Mouse (Mus musculus) spleen, postnatal 36 days (tissue): ENCODE data around the gene Polrmt.
"Not testable (repeated sequence)": the region's sequence is repeated elsewhere in the genome, so short reads cannot be mapped to it uniquely, and the experiment has no call there.

Experiments
- DNase-seq, 2 experiments: peaks; one replicate each; pipeline ENCODE4 v3.0.0; 2022; ENCODE audit warnings: low spot score in 2 of 2, mixed read lengths in 1 of 2

Polrmt gene

DNA sequence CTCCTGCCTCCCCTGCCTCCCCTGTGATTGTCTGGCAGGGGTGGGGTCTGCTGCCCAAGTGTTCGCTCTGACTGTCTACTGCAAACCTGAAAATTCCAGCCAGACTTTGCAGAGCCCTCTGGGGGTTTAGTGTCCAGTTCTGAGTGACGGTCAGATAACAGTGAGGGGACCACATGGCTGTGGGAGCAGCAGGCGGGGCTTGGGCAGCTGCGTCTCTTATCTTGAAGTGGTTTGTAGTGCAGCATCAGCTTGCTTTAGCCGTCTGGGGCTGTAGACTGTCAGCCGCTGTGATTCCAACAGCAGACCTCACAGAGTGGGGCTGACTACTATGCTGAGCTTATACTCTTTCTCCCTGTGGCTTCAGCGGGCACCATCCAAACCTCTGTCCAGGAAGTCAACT lies 37.1 kb downstream of the Polrmt start:
- no peak for DNase-seq

- DNase-seq = no peak
These were observed 37.7 kb downstream of the Polrmt start for GRCm38 (mm10) chr10:79708668-79709067.

DNA sequence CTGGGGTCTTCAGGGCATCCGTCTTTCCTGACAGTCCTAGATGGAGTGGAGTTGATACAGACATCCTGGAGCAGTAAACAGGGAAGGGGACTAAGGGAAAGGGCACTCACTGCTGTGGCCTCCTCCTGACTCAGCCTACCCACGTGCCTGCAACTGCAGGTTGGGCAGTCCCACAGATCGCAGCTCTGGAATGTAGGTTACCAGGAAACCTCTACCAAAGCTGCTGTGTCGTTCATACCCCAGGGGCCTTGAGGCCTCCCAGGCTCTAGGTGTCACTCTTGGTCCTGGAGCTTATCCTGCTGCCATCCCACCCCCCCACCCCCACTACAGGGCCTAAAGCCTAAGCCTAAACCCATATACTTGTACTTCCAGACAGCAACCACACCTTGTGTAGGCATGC lies 38.6 kb downstream of the Polrmt start:
- no peak for DNase-seq

GRCm38 (mm10) chr10:79707162-79707561 lies 39.2 kb downstream of the Polrmt start:
- DNase-seq = no peak

DNA sequence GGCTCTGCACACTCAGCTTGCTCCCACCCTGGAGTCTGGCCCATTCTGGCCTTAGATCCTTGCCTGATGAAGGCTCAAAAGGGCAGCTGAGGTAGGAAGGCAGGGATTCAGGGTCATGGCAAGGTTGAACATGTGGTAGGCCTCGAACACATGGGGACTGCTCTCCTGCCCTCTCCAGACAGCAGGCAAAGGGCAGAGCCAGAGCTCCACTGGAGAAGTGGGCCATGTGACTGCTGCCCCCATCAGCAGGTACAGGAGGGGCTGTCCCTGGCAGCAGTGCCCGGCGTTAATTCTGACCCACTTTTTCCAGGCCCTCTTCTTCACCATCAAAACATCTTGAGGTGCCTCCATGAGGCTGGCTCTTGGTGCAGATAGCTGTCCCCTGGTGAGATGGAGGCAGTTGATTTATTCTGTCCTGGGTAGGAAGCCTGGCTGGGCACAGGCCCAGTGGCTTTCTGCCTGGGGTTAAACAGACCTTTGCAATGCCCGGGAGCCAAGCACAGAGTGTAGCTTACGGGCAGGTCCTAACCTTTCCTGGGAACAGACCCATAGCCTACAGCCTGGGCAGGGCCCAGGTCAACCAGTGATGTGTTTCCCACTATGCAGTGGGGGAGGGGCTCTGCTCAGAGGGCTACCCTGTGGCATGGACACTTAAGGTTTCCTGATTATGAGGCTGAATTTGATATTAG lies 39.8 kb downstream of the Polrmt start:
- no peak for DNase-seq

- peak; percentile 68 to 82 for DNase-seq
These were observed 40.4 kb downstream of the Polrmt start for GRCm38 (mm10) chr10:79705951-79706350.

DNA sequence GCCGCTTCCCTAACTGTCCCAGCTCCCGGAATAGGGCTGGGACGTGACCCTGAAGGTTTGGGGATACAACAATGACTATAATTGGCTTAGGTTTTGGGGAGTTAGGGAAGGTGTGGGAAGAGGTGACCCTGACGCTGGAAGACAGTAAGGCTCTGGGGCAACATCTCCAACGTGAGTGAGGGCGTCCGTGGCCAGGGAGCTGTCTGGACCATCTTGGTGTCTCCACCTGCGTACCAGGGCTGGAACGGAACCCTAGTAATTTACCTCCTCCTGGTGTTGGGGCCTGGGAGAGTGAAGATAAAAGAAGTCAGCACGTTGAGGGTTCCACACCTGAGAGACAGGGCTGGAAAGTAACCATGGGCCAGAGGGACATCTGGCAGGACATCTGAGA lies 41.4 kb downstream of the Polrmt start:
- DNase-seq = peak in 1 of 2 experiments; percentile 32

DNA sequence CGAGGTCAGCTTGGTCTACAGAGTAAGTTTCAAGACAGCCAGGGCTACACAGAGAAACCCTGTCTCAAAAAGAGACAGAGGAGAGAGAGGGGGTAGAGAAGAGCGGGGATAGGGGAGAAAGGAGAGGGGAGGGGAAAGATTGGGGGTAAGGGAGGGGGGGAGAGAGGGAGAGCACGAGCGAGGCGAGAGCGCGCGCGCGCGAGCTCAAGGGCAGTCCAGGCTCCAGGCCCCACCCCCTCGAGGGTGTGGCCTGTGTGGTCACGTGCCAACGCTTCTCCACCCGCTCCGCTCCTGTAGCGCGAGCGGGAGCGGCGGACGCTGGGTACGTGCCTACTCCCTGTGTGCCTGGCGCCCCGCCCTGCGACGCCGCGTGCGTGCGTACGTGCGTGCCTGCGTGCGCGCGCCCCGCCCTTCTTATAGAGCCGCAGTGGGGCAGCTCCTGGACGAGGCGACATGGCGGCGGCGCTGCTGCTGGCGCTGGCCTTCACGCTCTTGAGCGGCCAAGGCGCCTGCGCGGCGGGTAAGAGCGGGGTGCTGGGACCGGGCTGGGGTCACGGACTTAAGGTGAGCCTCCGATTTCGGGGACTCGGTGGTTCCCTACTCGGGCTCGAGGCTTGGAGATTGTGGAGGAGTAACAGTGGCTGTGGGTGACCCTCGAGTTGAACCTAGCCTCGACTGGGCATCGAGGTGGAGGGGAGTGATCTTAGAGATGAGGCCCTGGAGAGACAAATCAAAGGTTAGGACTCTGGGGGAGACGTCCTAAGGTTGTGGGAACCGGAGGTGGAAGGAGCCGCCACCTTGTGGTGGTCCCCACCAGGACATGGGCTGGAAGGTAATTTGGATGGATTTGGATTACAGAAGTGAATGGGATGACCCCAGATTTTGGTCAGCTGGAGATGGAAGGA lies 42.1 kb downstream of the Polrmt start, which contains the start of gene Bsg:
Gene Bsg (plus strand): TSS at position 427 of the 905 bp plus-strand sequence.
- DNase-seq = peak; percentile 99 to 100

DNA sequence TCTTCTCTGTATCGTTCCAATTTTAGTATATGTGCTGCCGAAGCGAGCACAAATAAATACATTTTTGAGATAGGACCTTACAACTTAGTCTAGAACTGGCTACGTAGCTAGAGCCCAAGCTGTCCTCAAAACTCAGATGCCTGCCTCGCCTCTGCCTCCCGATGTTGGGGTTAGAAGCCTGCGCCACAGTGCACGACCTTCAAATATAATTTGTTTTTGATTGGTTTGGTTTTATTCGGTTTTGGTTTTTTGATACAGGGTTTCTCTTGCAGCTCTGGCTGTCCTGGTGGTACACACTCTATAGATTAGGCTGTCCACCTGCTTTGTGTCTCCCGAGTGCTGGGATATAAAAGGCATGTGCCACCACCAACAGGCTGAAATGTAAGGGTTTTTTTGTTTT lies 42.8 kb downstream of the Polrmt start:
- DNase-seq = no peak

GRCm38 (mm10) chr10:79702970-79703369 lies 43.4 kb downstream of the Polrmt start:
- not testable (repeated sequence) for DNase-seq

GRCm38 (mm10) chr10:79701443-79702129 lies 44.8 kb downstream of the Polrmt start:
- no peak for DNase-seq

- no peak for DNase-seq
These were observed 45.7 kb downstream of the Polrmt start for GRCm38 (mm10) chr10:79700676-79701075.

DNA sequence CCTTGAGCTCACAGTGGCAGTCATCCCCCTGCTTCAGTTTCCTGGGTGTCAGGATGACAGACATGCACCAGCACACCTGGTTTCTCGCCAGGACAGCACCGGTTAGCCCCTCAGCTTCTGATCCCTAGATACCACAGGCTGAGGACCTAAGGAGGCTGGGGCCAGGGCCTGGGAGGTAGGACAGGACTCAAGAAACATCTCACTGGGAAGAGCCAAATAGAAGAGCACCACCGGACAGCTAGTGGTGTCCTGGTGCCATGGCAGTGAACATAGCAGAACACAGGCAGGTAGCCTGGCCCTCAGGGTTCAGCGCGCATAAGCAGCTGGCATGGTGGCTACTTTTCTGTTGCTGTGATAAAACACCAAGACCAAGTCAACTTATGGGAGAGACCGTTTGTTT lies 47.9 kb downstream of the Polrmt start:
- no peak for DNase-seq

DNA sequence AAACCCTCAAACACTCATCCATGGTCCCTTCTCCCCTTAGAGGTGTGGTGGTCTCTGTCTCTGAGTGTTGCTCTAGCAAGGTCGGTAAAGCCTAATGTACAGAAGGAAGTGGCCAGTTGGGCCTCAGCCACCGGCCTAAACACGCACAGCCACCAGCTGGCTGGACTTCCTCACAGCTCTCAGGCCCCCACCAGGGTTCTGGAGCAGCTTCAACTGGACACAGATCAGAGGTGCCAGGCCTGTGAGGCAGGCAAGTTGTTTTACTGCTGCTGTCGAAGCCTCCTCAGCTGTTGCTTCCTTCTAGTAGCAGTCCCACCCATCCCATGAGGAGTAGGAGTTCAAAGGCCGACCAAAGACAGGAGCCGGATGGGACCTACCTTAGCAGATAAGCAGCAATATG lies 48.5 kb downstream of the Polrmt start:
- no peak for DNase-seq

DNA sequence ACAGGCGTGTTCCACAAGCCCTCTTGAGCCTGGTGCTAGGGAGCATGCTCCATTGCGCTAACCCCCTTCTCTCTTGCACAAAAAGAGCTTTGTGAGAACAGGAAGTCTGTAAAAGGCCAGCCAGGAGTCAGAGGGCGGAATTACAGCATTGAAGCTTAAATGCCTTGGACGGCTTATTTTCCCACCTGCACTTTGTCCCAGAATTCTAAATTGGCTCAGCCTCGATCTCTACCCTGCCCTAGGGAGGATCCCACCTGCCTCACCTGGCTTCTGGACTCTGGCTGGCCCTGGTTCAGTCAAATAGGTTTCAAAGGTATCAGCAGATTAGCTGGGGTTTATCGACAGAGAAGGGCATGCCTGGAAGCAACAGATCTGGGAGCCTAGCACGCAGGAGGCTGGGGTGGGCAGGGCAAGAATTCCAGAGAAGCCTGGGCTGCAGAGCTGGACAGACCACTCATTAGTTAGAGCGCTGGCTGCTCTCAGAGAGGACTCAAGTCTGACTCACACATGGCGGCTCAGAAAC lies 50.2 kb downstream of the Polrmt start:
- no peak for DNase-seq

- peak; percentile 66 to 72 for DNase-seq
These were observed 50.9 kb downstream of the Polrmt start for GRCm38 (mm10) chr10:79695231-79696128.

DNA sequence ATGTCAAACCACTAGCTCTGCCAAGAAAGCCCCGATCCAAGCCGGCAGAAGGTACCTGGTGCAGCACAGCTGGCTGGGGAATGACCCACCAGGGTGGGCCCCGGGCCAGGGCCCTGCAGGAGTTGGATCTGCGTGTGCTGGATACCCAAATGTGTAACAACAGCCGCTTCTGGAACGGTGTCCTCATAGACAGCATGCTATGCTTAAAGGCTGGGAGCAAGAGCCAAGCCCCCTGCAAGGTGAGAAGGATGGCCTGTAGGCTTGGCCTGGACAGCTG lies 52.1 kb downstream of the Polrmt start:
- no peak for DNase-seq

DNA sequence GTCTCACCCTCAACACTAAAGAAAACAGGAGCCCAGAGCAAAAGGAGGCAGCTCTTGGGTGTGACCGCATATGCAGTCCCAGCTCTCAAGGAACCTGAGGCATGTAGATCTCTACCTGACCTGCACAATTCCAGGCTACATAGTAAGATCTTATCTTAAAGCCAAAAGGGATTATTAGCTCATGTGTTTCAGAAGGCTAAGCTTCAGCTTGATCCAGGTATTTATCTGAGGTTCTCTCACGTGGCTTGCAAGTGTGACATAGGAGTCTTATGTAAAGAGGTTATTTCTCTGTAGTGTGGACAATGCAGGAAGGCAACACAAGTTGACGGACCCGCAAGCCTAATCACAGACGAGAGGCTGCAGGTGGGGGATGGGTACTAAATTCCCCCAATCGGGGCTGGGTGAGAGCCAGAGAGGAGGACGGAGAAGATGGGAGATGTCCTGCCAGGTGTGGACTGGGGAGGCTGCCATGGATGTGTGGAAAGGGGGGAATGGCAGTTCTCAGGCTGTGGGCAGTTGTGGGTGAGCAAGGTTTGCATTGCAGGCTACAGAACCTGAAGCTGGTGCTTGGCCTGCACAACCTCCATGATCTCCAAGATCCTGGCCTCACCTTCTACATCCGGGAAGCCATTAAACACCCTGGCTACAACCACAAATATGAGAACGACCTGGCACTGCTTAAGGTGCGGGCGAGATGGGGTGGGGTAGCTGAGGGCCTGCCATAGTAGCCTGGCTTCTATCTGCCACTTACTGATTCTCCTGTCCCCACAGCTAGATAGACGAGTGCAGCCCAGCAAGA lies 52.6 kb downstream of the Polrmt start:
- DNase-seq = no peak

DNA sequence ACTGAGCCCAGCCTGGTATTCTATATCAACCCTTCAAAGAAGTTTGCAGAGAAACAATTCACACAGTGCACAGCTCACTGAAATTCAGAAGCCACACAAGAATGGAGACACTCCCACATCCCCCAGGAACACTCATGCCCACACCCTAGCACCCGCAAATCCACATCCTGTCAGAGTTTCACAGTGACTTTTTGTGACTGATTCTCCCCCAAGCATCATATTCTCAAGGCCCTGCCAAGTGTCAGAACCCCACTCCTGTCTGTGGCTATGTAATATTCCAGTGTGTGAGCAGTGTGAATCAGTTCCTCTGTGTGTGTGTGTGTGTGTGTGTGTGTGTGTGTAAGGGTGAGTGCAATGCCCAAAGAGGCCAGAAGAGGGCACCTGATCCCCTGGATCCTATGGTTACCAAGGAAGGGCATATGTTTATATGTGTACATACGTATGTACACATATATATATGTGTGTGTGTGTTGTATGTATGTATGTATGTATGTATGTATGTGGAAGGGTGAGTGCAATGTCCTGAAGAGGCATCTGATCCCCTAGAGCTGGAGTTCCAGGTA lies 54.3 kb downstream of the Polrmt start:
- DNase-seq = no peak

DNA sequence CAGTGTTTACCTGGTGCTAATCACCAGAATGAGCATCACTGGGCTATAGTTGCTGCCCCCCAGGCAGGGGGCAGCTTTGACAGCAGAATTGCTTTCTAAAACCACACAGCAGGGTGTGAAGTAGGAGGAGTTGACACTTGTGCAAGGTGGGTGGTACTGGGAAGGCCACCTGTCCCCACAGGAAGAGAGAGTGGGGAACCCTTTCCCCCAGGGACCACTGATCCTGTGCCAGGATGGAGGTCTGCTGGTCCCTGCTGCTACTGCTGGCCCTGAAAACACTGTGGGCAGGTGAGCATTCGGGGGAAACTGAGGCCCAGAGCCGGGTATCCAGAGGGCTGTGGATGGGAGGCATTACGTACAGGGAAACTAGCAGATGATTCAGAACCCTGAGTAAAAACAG lies 57.2 kb downstream of the Polrmt start:
- no peak for DNase-seq
